In genomic region chr1:179108759-179109158, GRCm38 (mm10) we compare ENCODE assay signal across 17 mouse cellular contexts.
DNase-seq lines count a peak whose midpoint lies in the region; ATAC-seq and TF ChIP-seq lines count a peak whose summit lies in the region.
"Had no signal": no experiment of that assay in that cellular context is flagged by ENCODE, and none has a peak within 500 bp of the region (broad histone marks: within the 10 kb centered on the region; RNA-seq: fewer than 3 reads in every experiment).

No protein-coding gene starts in this region.

- H3K9ac ChIP-seq in hindbrain, embryonic 11.5 days (ENCODE audit: low read depth, low read length), result no peak overlapping the region
- H3K9ac ChIP-seq in hindbrain, embryonic 16.5 days (ENCODE audit: low read depth, low read length), result no peak overlapping the region
- H3K9ac ChIP-seq in liver, embryonic 16.5 days (ENCODE audit: low read depth, low read length), result no peak overlapping the region
- no peak overlapping the region for H3K9ac ChIP-seq in intestine, postnatal 0 days (ENCODE audit: low read depth, low read length)
- H3K9ac ChIP-seq: hindbrain, embryonic 15.5 days; lung, embryonic 15.5 days had no signal

- H3K4me1 ChIP-seq in hindbrain, embryonic 11.5 days (replicated peaks; ENCODE audit: control insufficient read depth, insufficient read depth, low read length), result peaks cover 2% of the 10 kb centered on the region; the same call in 1 of the 2 replicates
- peaks cover 12% of the 10 kb centered on the region for H3K4me1 ChIP-seq in hindbrain, embryonic 16.5 days (ENCODE audit: control insufficient read depth, insufficient read depth, low read depth, low read length)
- H3K4me1 ChIP-seq in embryonic facial prominence, embryonic 10.5 days, result peaks cover 37% of the 10 kb centered on the region
- no peaks in the 10 kb centered on the region; the same call in 1 of the 2 replicates for H3K4me1 ChIP-seq in liver, embryonic 16.5 days (ENCODE audit: control insufficient read depth, low read depth, low read length)
- H3K4me1 ChIP-seq in intestine, postnatal 0 days (replicated peaks; ENCODE audit: control insufficient read depth, insufficient read depth, low read length), result 0 out of 2 replicates have a peak, but pooled peaks cover 3% of the 10 kb centered on the region
- H3K4me1 ChIP-seq: lung, embryonic 15.5 days had no signal

- no peak for TF ChIP-seq CTCF in intestine, postnatal 0 days (IDR thresholded peaks at IDR 0.05; ENCODE audit: low read depth)

- H3K27me3 ChIP-seq in hindbrain, embryonic 11.5 days (ENCODE audit: control insufficient read depth, insufficient read depth, low read length), result no peaks in the 10 kb centered on the region
- no peaks in the 10 kb centered on the region for H3K27me3 ChIP-seq in hindbrain, embryonic 16.5 days (replicated peaks; ENCODE audit: control insufficient read depth, insufficient read depth, low read length)
- peaks cover 14% of the 10 kb centered on the region; the same call in 1 of the 2 replicates for H3K27me3 ChIP-seq in embryonic facial prominence, embryonic 10.5 days (replicated peaks; ENCODE audit: low read depth, poor library complexity, severe bottlenecking)
- no peaks in the 10 kb centered on the region for H3K27me3 ChIP-seq in liver, embryonic 16.5 days (ENCODE audit: control insufficient read depth, insufficient read depth, low read depth, low read length)
- no peaks in the 10 kb centered on the region for H3K27me3 ChIP-seq in intestine, postnatal 0 days (replicated peaks; ENCODE audit: control insufficient read depth, insufficient read depth, low read length)
- H3K27me3 ChIP-seq: CH12.LX; lung, embryonic 15.5 days had no signal

- no peak overlapping the region for H3K4me3 ChIP-seq in hindbrain, embryonic 11.5 days (ENCODE audit: low read depth, low read length)
- H3K4me3 ChIP-seq in hindbrain, embryonic 16.5 days (ENCODE audit: low read length), result no peak overlapping the region
- H3K4me3 ChIP-seq in embryonic facial prominence, embryonic 10.5 days, result no peak overlapping the region
- no peak overlapping the region for H3K4me3 ChIP-seq in liver, embryonic 16.5 days (ENCODE audit: low read depth, low read length)
- H3K4me3 ChIP-seq in intestine, postnatal 0 days (ENCODE audit: low read depth, low read length), result no peak overlapping the region
- H3K4me3 ChIP-seq: hindbrain, embryonic 15.5 days; left cerebral cortex, adult 2 months; lung, embryonic 15.5 days; midbrain, embryonic 10.5 days had no signal

- H3K36me3 ChIP-seq in hindbrain, embryonic 11.5 days (ENCODE audit: control insufficient read depth, insufficient read depth, low read length), result no peaks in the 10 kb centered on the region
- H3K36me3 ChIP-seq in hindbrain, embryonic 16.5 days (ENCODE audit: control insufficient read depth, insufficient read depth, low read length), result no peaks in the 10 kb centered on the region
- no peaks in the 10 kb centered on the region for H3K36me3 ChIP-seq in embryonic facial prominence, embryonic 10.5 days (replicated peaks)
- no peaks in the 10 kb centered on the region for H3K36me3 ChIP-seq in liver, embryonic 16.5 days (ENCODE audit: control insufficient read depth, insufficient read depth)
- H3K36me3 ChIP-seq in intestine, postnatal 0 days (ENCODE audit: control insufficient read depth, insufficient read depth), result no peaks in the 10 kb centered on the region
- H3K36me3 ChIP-seq: hindbrain, embryonic 15.5 days; lung, embryonic 15.5 days; midbrain, embryonic 10.5 days had no signal

- no peak overlapping the region for H3K4me2 ChIP-seq in hindbrain, embryonic 11.5 days (replicated peaks; ENCODE audit: low read depth, low read length)
- no peak overlapping the region for H3K4me2 ChIP-seq in hindbrain, embryonic 16.5 days (ENCODE audit: low read length)
- H3K4me2 ChIP-seq in liver, embryonic 16.5 days (ENCODE audit: low read depth, low read length), result peak overlapping the region; percentile 38
- H3K4me2 ChIP-seq in intestine, postnatal 0 days (replicated peaks; ENCODE audit: low read depth), result no peak overlapping the region
- H3K4me2 ChIP-seq: hindbrain, embryonic 15.5 days; lung, embryonic 15.5 days had no signal

- peak; percentile 28 for DNase-seq in hindbrain, embryonic 11.5 days (ENCODE audit: low spot score)
- no peak for DNase-seq in embryonic facial prominence, embryonic 10.5 days (ENCODE audit: low spot score)
- DNase-seq in induced T-regulatory cell, adult 2 months (ENCODE audit: low read depth), result peak; percentile 2
- DNase-seq in left cerebral cortex, postnatal 4 days, result no peak
- DNase-seq: cerebellum, adult 9-10 months; kidney, adult 9 months; right cerebral cortex, postnatal 14 days; thymus, adult 2 months had no signal

- WGBS in hindbrain, embryonic 11.5 days, result 48% methylated on average over 7 of the region's 7 CpGs
- 35% methylated on average over 7 of the region's 7 CpGs for WGBS in hindbrain, embryonic 16.5 days
- WGBS in embryonic facial prominence, embryonic 10.5 days, result 39% methylated on average over 7 of the region's 7 CpGs
- WGBS in liver, embryonic 16.5 days (ENCODE audit: insufficient replicate concordance), result 8% methylated on average over 7 of the region's 7 CpGs
- WGBS in intestine, postnatal 0 days, result 31% methylated on average over 7 of the region's 7 CpGs

- no peak for ATAC-seq in hindbrain, embryonic 11.5 days (ENCODE audit: low FRiP score)
- ATAC-seq in hindbrain, embryonic 16.5 days, result no peak
- peak; percentile 66; the same call in 1 of the 2 replicates for ATAC-seq in liver, embryonic 16.5 days (ENCODE audit: low read depth)
- no peak for ATAC-seq in intestine, postnatal 0 days
- no peak for ATAC-seq in granulocyte monocyte progenitor cell, adult 5-6 weeks (replicated peaks; ENCODE audit: poor library complexity, severe bottlenecking)

- H3K9me3 ChIP-seq in hindbrain, embryonic 11.5 days (ENCODE audit: control insufficient read depth, low read length), result no peaks in the 10 kb centered on the region
- H3K9me3 ChIP-seq in hindbrain, embryonic 16.5 days (ENCODE audit: control insufficient read depth, low read length), result no peaks in the 10 kb centered on the region
- peaks cover under 1% of the 10 kb centered on the region; the same call in 1 of the 2 replicates for H3K9me3 ChIP-seq in embryonic facial prominence, embryonic 10.5 days
- H3K9me3 ChIP-seq in liver, embryonic 16.5 days (replicated peaks; ENCODE audit: control insufficient read depth, low read length), result no peaks in the 10 kb centered on the region
- H3K9me3 ChIP-seq in intestine, postnatal 0 days (ENCODE audit: control insufficient read depth), result no peaks in the 10 kb centered on the region
- H3K9me3 ChIP-seq: hindbrain, embryonic 15.5 days; lung, embryonic 15.5 days; midbrain, embryonic 10.5 days had no signal

- intact Hi-C loops in left cerebral cortex, postnatal 4 days (cut with DNase I), result no loop called here

- H3K27ac ChIP-seq in hindbrain, embryonic 11.5 days (ENCODE audit: low read depth, low read length), result no peak overlapping the region
- no peak overlapping the region for H3K27ac ChIP-seq in hindbrain, embryonic 16.5 days (ENCODE audit: low read depth, low read length)
- H3K27ac ChIP-seq in embryonic facial prominence, embryonic 10.5 days (replicated peaks), result peak overlapping the region; percentile 69
- H3K27ac ChIP-seq in liver, embryonic 16.5 days (ENCODE audit: low read length), result no peak overlapping the region
- H3K27ac ChIP-seq in intestine, postnatal 0 days (ENCODE audit: low read depth, low read length), result no peak overlapping the region
- H3K27ac ChIP-seq: hindbrain, embryonic 15.5 days; left cerebral cortex, adult 2 months; lung, embryonic 15.5 days; midbrain, embryonic 10.5 days had no signal

Comparison
In these comparisons a context has a peak if more than half of its experiments do, and no peak if none do; other contexts are left out.
1. DNase-seq: peak in hindbrain, embryonic 11.5 days (single experiment) and induced T-regulatory cell, adult 2 months (single experiment); none in embryonic facial prominence, embryonic 10.5 days (single experiment) and left cerebral cortex, postnatal 4 days (single experiment).